Mouse (Mus musculus) kidney, postnatal 14 days (tissue): Measurements from ENCODE around the gene Nudt21.

Source experiments
- DNase-seq: peaks from one replicate; pipeline ENCODE4 v3.0.0; 2022; ENCODE audit warnings: mixed read lengths

Nudt21 gene

DNA sequence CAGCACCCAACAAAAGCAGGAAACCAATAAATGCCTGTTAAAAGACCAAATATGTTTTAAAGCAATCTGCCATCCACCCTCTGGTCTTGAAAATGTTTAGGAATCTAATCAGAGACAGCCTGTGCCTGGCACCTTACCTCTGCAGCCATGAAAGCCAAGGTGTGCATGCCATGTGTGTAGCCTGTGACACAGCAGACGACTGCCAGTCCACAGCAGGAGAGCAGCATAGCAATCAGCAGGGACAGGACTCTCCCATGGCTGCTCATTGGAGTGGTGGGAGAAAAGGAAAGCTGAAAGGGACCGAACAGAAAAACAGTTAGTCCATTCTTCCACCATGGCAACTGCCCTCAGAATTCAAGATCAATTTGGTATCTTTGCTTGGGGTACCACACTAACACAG is 37.9 kb downstream of the Nudt21 start:
- no peak for DNase-seq

DNA sequence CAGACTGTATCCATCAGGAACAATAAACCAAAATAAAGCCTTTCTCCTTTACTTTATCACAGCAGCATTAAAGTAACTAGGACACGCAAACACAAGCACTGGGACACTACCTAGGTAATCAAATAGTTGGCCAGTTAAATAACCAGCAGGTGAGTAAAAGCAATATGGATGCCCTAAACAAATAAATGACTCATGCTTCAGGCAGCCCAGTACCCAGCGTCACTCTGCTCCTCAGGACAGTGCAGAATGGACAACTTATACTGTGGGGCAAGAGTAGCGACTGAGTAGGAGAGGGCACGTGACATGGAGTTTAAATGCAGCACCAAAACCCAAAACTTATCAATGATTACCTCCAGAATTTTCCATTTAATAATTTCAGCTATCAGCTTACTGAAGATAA is 47.1 kb downstream of the Nudt21 start:
- DNase-seq, result no peak

DNA sequence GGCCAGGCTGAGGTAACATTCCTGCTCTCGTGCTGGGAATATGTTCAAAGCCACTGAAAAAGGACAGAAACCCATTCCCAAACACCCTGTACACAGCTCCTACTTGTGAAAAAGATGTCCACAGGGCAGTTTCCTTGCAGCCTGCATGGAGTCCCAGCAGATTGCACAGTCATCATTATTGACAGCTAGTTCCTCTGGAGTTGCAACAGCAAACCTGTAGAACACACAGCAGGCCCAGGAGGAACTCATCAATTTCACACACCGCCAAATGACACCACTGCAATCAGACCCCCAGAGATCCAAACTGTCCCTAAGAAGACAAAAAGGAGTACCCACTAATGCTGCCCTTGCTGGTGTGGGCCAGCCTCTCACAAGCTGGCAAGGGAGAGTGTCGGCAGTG is 52.1 kb downstream of the Nudt21 start:
- DNase-seq, result no peak

- DNase-seq, result no peak
Observed at GRCm38 (mm10) chr8:93983827-93984226, 53.0 kb downstream of the Nudt21 start.

DNA sequence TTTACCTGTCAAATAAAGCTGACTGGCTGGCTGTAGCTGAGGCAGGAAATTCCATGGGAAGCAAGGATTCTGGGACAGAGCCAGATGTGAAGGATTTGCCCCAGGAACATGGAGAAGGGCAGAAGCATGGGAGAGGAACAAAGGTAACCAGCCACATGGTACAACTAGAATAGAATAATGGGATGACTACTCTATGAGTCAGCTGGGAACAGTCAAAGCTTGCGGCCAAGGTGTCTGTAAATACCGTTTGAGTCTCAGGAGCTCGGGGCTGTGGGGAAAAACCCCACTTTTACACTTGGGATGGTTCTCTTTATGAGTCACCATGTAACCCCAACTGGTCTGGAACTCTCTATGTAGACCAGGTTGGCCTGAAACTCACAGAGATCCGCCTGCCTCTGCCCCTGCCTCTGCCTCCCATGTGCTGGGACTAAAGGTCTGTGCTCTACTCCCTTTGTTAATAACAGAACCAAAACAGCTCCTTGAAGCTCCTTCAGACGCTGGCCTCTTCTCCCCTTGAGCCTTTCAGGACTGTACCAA is 55.1 kb downstream of the Nudt21 start:
- DNase-seq, result no peak

- peak; percentile 14 for DNase-seq
Observed at GRCm38 (mm10) chr8:93980141-93980540, 56.7 kb downstream of the Nudt21 start.

DNA sequence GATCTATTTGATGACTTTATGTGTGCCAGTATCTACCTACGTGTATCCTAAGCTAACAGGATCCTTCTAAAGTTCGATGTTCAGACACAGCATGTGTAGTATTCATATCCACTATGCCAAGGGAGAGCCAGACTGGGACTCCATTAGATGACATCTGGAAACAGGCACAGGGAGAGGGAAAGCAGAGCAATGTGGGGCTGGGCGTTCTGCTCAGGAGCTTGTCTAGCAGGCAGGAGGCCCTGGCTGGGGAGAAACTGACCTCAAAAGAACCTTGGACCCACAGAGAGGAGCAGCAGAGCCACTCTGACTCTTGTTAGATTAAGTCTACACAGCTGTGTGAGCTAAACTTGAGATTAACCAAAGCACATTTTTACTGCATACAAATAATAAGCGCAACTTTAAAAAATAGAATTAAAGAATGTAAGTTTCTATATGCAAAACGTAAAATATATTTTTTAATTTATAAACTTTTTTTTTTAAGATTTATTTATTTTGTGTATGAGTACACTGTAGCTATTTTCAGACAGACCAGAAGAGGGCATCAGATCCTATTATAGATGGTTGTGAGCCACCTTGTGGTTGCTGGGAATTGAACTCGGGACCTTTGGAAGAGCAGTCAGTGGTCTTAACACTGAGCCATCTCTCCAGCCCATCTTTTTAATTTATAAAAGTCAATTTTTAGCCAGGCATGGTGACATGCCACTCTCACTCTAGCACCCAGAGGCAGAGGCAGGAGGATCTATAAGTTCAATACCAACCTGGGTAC is 60.2 kb downstream of the Nudt21 start:
- DNase-seq, result no peak

DNA sequence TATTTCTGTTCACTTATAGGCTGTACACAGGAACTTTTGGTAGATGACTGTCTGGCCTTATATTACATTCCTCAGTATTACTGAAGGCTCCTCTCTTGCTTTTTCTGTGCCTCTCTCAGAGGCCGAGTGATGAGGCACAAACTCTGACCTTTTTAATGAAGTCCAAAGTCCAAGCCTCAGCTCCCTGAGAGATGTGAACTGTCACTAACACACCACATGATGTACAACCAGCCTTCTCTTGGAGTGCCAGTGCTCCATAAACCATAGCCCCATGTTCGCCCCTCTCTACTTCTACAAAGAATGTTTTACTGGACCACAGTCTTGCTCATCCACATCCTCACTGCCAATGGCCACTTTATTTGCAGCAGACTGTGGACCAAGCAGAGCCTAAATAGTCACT is 61.5 kb downstream of the Nudt21 start:
- DNase-seq, result no peak

DNA sequence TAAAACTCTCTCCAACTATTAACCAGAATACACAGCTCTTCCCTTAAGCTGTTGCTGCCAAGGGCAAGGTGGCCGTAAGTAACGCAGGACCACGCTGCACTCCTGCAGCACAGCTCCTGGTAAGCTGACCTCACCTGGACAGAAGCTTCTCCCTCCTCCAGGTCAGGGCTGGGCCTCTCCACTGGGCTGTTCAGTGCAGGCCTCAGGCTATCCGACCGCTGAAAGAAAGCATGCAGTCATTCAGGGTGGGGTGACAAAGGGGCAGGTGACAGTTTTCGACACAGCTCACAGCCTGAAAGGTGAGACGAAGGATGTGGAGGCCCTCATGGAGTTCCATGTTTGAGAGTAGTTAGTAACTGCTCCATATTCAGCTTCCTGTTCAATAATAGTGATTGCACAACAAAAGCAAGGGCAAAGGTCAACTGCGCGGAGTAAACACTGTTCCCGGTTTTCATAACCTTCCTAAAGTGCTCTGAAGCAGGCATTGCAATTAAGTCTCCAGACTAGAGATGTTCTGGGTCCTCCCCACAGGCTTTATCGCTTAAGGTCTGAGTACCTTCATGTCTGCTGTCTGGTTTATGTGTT is 62.1 kb downstream of the Nudt21 start:
- no peak for DNase-seq

DNA sequence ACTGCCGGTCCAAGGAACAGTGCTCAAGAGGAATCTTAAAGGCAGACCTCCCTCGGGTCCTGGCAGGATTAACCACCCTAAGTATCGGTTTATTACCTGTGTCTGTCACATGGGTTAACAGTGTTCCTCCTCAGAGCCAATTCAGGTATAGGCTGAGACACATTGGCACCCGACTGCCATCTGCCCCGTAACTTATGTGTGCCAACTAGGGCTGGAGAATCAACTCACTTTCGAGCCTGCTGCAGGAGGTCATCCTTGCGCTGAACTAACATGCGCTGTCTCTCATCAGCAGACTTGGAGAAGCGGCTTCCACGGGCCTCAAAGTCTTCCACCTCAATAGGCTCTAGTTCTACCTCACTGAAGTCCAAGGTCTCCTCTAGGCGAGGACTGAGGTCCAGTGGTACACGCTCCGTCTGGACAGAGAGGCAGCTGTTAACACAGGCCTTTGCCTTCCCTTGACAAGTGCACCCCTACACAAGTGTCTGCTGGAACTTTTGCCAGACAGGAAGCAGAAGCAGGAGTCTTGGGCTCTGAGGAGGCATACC is 62.9 kb downstream of the Nudt21 start:
- DNase-seq, result no peak

- no peak for DNase-seq
Observed at GRCm38 (mm10) chr8:93972971-93973734, 63.7 kb downstream of the Nudt21 start.

- DNase-seq, result no peak
Observed at GRCm38 (mm10) chr8:93972211-93972610, 64.6 kb downstream of the Nudt21 start.

- DNase-seq, result no peak
Observed at GRCm38 (mm10) chr8:93971451-93971850, 65.4 kb downstream of the Nudt21 start.

DNA sequence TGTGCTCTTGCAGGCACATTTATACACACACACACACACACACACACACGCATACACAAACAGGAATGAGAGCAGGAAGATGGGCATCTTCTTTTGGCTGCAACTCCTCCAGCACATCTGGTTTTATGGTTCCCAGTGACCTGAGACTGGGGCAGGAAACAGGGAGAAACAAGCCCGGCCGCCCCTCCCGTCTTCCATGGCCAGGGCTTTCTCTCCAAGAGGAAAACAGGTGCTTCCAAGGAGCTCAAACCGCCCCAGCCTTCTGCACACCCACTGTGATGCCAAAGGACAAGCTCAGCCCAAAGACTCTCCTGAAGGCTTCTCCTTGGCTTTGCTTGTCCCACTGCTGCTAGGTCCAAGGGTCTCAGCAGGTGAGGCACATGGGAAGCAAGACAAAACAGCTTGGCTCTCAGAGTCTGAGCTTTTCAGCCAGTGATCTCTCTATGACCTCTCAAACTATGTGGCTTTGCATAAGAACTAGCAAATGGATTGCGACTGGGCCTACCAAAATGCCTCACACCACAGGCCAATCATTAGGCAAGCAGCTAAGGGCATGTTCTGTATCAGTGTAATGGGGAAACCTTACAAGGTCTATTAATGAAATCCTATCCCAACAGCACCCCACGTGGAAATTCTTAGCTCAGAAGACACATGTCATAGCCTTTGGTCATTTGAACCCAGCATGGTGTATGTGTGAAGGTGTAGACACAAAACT is 67.0 kb downstream of the Nudt21 start:
- DNase-seq, result no peak

GRCm38 (mm10) chr8:93968293-93968692 is 68.5 kb downstream of the Nudt21 start:
- no peak for DNase-seq
